Mouse (Mus musculus): ENCODE measurements around the gene Rabgap1. TPM values are rescaled to one million over a fixed set of nuclear protein-coding genes. Genes with fewer than 3 reads are reported as not detected.
"Not testable (repeated sequence)": the region's sequence is repeated elsewhere in the genome, so short reads cannot be mapped to it uniquely, and the experiment has no call there.

Gene Rabgap1
- 10 to 100 TPM; 28.6 to 55.3 (median 34.8) TPM for polyA plus RNA-seq (2017; shearing (Covaris generic))

DNA sequence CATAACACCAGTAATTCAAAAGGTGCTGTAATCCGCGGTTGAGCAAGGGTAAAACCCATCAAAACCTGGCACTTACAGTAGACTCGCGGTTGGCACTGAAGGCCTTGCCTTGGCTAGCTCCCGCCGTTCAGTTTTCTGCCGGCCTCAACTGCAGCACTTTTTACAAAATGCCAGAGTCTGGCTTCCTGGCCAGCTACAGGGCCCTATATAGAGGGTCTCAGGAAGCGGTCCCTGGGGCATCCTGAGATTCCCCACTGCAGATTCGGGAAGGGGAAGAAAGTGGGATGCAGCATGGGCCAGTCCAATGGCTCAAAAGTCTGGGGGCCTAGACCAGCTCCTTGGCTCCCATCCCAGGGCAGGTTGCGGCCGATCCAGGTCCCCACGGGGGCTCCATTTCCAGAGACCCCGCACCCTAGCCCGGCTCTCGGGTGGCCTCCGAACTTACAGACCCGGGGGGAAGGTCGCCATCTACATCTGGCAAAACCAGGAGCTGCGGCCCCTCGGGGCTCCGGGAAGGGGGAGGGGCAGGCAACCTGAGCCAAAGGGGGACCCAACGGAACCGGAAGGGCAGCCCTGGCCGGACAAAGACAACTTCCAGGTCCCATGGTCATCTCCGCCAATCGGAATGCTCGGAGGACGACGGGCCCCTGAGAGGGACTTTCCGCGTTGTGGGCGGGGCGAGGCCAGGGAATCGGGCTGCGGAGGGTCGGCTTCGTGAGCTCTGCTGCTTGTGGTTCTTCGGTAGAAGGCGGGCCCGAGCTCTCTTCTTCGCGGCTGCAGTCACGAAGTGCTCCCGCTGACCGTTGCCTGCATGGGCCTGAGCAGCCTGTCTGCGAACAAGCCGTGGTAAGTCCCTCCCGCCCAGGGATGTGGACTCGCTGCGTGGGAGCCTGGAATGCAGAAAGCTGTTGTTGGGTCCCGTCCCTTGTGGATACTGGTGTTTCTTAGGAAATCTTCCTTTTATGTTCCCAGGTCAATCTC is at the start of gene Rabgap1, which contains the start of the genes Zbtb26 and Zbtb6:
TSS of gene Rabgap1 (plus strand) at position 669 of the 981 bp plus-strand sequence.
TSS of gene Zbtb26 (minus strand) at position 525 of the 981 bp plus-strand sequence.
TSS of gene Zbtb6 (minus strand) at position 561 of the 981 bp plus-strand sequence.
- ATAC-seq = peak; percentile 98

DNA sequence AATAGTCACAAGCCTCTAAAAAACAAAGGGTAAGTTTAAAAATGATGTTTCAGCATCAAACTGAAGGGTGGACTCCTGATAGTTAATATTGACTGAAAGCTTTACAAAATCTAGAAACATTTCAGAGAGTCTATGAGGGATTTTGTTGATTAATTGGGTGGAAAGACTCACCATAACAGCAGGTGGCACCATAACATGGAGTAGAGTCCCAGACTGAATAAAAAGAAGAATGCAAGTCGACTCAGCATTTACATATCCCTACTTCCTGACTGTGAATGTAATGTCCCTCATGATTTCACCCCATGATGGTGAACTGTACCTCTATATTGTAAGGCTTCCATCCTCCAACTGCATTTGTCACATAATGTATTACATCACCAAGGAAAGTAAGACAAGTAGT is 47.5 kb upstream of the Rabgap1 start:
- peak; percentile 32 for ATAC-seq

DNA sequence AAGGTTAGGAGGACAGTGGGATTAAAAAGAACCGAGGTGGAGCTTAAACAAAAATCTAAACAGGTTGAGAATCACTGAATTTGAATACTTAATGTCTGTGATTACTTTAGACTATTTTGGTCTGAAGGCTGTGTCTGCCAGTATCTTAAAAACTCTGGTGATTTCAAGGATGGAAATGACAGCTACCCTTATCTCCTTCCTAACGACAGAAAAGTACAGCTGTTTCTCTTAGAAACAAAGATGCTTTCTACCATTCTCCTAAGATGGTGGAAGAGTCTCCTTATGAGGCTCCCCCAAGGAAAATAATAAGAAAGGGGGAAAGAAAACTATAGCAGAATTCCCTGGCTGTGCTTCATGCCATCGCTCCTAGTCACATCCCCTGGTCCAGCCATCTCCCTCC is 21.2 kb upstream of the Rabgap1 start:
- ATAC-seq = no peak

DNA sequence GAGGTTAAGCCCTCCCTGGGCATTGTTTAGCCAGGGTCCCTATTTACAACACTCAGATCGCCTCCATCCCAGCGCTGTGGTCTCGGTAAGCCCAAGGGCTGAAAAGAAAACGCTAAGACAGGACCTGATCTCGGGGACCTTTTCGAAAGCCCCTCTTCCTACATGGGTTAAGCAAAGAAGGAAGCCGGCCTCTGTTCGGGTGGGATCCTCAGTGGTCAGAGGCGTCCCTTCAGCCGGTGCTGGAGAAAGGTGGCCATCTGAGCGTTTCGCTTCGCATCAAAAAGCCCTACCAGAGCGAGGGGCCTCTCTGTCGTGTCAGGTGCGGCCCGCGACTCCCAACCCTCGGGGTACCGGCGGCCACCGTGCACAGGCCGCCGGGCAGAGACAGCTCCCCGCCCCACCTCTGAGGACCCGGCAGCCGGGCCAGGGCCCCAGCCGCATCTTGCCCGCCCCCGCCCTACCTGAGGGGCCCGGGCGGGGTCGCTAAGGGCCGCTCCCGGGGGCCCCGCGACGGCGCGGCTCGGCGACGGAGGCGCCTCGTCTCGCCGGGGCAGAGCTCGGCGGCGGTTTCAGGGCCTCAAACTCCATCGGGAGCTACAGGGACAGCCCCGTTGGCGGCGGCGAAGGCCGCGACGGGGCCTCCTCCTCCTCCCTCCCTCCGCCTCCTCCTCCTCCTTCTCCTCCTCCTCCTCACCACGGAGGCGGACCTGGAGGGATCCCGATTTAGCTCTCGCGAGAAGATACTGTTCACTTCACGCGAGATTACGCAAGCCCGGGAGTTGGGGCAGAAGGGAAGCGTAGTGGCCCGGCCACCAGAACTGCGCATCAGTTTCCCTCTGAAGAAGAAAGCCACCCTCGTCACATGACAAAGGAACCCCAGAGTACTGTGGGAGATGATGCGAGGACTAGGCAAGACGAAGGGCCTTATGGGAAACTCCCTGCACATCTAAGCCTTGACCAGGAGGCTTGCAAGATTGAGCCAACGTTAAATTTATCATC is 20.5 kb upstream of the Rabgap1 start, which contains the start of gene Rc3h2:
TSS of gene Rc3h2 (minus strand) at position 598 of the 999 bp plus-strand sequence.
- peak; percentile 98 for ATAC-seq

DNA sequence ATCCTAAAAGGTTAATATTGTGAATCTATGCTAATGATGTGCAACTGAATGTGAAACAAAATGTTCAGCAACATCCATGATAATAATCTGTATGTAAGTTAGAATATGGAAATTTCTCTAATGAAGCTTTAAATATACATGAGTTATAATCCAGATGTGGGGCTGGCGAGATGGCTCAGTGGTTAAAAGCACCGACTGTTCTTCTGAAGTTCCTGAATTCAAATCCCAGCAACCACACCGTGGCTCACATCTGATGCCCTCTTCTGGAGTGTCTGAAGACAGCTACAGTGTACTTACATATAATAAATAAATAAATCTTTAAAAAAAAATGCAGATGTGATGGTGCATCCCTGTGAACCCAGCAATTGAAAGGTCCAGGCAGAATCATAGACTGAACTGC is 19.4 kb upstream of the Rabgap1 start:
- no peak for ATAC-seq

DNA sequence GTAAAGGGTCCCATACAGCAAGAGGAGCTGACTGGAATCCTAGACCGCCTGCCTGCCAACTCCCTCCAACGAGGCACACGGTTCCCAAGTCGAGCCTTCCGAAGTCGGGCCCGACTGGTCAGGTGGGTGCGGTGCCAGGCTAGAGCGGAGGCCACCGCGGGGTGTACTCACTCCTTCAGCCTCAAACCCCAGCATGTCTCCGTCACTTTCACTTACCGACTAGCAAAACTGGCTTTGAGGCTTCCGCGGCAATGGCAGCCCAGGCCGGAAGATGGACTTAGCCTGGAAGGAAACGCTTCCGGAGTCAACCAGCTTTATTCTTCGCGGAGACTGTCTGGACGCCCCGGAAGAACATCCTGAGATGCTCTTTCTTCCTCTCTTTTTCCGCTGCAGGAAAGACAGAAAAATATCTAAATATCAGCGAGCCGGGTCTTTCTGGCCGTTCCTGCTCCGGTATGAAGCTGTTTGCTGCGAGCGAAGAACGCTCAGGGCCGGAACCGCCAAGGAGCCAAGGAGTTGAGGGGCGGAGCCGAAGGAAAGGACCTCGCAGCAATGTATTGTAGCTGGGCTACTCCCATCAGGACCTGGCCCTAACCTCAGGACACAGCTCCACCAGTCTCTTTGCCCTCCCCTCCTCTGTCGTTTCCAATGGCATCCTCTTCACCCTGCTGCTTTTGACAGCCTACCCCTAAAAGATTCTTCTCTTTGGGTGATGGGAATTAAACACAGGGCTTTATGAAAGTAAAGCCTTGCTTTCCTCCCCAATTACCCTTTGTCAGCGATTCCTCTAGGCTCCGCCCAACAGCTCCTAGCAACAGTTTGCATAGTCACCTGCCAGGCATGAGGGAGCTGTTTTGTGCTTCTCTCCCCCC is 12.2 kb upstream of the Rabgap1 start:
- ATAC-seq = peak; percentile 95

DNA sequence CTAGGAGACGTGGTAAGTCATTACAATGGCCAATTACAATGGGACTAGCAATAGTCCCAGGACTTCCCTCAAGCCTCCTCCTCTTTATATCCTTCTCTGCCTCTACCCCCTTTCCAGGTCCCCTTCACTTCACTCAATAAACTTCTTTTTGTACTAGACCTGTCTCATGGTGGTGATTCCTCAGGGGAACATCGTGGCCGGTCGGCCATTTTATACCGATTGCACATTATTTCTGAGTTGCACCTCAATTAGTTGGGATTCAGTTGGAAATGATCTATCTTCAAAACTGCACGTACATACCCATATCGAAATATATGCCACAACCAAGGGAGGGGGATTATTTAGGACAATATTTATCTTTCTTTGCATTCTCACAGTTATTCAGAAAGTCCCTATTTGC is 11.5 kb upstream of the Rabgap1 start:
- no peak for ATAC-seq

DNA sequence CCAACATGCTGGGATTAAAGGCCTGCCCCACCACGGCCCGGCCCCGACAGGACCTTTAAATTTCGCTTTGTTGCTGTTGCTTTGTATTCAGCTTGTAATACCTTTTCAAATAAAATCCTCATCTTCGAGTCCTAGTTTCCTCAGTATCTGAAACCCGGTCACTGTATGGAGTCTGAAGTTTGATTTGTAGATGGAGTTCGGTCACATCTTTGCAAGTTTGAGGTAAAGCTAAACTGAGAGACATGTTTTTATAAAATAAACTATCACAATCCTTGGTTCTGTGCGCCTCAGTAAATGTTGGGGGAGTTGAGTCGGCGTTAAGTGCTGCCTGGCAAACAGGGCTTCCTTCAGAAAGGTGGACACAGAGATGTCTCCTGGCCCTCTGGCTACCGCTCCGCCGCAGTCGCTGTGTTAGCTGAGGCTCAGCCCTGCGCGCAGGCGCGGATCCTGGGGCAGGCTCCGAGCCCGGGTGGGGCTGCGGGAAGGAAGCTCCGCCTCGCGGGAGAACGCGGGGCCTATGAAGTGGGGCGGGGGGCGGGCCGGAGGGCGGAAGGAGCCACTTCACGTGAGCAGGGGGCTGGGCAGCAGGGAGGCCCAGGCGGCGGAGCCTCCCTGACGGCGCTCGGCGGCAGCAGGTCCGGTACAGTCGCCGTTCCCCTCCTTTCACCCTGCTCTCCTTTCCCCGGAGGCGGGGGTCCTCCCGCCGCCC is 8.7 kb downstream of the Rabgap1 start:
- peak; percentile 96 for ATAC-seq

DNA sequence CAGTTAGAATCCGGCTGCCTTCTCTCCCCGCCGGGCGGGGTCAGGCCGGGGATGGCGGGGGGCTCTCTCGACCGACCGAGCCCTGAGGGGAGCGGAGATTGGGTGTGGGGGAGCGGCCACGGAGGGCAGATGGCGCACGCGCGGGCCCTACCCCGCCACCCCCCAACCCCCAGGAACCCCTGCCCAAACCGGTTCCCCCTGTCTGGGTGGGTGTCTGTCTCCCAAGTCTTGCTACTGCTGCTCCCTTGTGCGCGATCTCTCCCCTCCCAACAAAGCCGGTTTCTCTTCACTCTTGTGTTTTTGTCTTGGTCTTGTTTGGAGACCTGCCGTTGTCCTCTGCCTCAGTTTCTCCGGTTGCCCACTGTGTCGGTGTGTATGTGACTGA is 9.3 kb downstream of the Rabgap1 start:
- ATAC-seq = no peak

DNA sequence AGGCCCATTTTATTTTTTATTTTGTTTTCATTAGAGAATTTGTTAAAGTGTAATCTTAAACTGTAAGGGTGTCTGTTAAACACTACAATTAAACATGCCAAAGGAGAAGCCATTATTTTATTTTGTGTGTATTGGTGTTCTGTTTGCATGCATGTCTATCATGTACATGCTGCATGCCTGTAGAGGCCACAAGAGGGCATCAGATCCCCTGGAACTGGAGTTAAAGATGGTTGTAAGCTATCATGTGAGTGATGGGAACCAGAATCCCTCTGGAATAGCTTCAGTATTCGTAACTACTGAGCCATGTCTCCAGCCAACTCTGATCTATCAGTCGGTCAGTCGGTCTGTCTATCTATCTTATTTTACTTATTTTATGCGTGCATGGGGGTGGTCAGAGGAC is 17.6 kb downstream of the Rabgap1 start:
- no peak for ATAC-seq

DNA sequence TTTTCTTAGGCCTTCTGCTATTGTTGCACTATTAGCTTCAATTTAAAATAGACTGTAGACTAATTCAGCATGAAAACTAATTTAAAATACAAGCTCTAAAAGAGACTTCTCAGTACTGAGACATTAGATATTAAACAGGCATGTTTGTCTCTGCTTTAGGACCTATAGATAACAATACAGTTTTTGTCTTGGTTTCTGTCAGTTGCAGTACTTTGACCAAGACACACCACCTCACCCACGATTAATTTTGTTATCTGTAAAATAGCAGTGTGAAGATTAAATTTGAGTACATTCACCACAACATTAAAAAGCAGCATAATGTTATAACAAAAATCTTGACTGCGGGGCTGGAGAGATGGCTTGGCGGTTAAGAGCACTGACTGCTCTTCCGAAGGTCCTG is 23.2 kb downstream of the Rabgap1 start:
- no peak for ATAC-seq

DNA sequence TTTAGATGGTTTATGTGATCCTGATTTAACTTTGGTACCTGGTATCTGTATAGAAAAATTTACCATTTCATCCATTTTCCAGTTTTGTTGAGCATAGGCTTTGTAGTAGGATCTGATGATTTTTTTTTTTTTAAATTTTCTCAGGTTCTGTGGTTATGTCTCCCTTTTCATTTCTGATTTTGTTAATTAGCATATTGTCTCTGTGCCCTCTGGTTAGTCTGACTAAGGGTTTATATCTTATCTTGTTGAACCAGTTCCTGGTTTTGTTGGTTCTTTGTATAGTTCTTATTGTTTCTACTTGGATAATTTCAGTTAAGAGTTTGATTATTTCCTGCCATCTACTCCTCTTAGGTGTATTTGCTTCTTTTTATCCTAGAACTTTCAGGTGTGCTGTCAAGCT is 36.5 kb downstream of the Rabgap1 start:
- ATAC-seq = no peak

DNA sequence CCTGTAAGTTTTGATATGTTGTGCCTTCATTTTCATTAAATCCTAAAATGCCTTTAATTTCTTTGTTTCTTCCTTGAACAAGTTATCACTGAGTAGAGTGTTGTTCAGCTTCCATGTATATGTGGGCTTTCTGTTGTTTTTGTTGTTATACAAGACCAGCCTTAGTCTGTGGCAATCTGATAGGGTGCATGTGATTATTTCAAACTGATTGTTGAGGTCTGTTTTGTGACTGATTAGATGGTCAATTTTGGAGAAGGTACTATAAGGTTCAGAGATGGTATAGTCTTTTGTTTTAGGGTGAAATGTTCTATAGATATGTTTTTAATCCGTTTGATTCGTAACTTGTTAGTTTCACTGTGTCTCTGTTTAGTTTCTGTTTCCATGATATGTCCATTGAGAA is 37.0 kb downstream of the Rabgap1 start:
- no peak for ATAC-seq

DNA sequence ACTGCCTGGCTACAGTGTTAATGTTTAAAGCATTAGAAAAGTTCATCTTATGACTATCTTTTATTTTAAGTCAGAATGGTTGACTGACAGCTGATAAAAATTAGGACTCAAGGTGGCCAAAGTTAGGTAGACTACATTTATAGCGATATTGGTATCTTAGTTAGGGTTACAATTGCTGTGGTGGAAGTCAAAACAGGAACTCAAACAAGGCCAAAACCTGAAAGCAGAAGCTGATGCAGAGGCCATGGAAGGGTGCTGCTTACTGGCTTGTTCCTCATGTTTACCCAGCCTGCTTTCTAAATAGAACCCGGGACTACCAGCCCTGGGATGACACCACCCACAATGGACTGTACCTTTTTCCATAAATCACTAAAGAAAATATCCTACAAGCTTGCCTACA is 41.1 kb downstream of the Rabgap1 start:
- no peak for ATAC-seq

DNA sequence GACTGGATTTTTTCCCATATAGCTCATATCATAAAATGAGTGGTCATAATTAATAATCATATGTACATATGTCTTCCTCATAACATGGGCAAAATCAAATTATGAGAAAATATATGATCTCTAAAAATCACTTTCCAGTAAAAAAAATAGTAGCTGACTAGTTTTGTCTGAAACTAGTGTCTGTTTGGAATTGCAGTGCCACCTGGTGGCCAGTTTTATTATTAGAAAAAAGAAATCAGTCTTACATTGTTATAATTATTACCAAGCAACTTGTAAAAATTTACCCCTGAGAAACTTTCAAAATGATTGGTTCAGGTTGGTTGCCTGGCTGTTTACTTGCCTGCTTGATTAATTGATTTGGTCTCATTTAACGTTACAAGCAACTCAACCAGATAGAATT is 42.3 kb downstream of the Rabgap1 start:
- peak; percentile 64 for ATAC-seq

DNA sequence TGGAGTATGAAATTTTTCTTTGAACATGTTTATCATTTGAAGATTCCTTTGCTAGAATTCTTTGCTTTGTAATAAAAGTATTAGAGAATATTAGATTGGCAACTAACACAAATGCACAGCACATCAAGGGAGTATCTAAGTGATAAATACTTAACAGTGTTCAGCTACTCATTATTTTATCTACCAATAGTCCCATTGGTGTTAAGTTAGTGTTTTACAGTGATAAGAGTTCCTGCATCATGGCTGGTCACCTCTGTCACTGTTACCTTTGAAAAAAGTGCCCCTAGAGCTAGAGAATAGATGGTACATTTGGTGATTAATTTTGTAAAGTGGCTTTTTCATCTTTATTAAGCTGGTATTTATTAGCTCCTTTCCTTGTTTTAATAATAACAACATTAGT is 43.3 kb downstream of the Rabgap1 start:
- ATAC-seq = no peak

DNA sequence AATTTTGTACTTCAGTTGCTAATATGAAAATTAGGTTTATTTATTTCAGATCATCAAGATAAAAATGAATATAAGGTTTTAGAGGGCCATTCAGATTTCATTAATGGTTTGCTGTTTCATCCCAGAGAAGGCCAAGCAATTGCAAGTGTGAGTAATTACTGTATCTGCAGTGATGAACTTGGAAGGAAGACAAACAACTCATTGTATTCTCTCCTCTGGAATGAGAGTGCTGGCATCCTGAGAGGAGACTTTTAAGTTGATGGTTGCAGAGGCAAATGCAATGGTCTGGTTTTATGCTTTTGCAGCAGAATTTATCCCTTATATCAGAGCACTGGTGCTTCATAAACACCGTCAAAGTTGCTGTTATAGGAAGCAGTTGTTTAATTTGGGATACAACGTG is 45.9 kb downstream of the Rabgap1 start:
- no peak for ATAC-seq

DNA sequence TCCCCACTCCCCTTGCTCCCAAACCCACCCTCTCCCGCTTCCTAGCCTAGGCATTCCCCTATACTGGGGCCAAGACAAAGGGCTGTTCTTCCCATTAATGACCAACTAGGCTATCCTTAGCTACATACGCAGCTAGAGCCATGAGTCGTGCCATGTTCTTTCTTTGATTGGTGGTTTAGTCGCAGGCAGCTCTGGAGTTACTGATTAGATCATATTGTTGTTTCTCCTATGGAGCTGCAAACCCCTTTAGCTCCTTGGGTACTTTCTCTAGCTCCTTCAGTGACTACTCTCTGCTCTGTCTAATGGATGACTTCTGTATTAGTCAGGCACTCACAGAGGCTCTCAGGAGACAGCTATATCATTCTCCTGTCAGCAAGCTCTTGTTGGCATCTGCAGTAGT is 54.2 kb downstream of the Rabgap1 start:
- no peak for ATAC-seq

DNA sequence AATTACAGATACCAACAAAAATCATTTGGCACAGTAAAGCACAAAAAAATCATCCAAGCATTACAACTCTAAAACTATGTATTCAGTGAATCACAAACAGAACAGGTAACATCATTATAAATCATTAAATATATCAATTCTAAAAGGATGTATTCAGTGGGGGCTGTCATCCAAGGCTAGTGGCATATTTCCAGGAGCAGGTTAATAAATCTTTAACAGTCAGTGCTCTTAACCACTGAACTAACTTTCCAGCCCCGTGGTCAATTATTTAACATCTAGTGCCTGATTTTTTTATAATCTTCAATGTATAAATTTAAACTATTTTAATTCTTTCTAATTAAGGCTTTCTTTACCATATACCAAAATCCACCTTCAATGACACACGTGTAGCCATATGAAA is 62.8 kb downstream of the Rabgap1 start:
- ATAC-seq = not testable (repeated sequence)

DNA sequence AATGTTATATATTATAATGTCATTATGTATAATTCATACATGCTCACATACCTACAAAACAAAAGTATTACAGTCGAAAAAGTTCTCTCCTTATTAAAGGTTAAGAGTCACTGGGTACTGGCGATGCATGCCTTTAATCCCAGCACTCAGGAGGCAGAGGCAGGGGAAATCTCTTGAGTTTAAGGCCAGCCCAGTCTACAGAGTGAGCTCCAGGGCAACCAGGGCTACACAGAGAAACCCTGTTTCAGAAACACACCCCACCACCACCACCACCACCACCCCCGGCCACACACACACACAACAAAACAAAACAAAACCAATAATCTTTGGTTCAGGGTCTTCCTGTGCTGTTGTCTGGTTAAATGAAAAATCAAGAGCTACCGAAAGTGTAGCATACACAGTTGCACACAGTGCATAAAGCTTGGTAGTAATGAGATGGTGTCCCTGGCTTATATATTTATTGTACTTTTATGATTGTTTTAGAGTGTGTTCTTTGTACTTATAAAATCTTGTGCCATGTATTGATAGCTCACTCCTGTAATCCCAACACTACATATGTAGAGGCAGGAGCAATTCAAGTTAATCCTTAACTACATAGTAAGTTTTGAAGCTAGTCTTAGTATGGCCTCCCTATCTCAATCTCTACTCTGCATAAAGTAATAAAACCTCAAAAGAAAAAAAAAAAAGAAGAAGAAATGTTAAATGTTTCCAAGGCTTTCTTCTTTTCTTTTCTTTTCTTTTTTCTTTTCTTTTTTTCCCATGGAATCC is 68.2 kb downstream of the Rabgap1 start:
- no peak for ATAC-seq
